In the genomic region with DNA sequence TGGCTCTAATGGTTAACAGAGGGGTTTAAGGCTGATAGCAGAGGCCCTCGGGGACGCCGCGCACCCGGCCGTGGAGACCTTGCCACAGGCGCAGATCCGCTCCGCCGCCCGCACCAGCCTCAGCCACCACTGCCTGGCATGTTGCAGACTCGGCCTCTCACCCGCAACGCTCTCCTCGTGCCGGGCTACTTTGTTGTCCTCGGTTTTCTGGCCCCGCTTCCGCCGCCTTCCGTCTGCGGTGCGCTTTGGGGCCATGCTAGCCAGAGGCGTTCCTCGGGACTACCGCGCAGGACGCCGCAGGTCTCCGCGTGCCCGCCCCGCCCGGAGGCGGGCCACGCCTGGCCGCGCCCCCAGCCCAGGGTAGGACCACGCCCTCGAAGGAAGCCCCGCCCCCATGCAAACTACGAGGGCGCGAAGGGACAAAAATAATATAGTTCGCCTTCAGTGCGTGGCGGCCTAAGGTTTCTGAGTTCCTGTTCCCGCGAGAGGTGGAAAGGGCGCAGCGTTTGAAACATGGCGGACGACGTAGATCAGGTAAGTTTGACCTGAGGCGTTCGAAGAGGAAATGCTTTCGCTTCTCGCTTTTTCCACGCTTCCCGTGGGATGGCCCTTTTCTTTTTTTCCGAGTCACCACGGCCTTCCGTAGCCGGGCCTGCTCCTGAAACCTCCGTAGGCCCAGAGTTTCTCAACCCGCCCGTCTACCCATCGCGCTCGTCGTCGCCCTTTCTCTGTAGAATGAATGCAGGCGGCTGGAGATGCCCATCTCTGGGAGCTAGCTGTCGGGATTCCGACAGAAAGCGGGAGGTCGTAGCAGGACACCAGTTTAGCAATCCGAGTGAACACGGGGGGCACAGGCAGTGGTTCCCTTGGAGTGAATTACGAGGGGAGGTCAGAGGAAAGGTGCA, we compare ENCODE assay signal across 8 mouse cellular contexts. TPM values are rescaled to one million over a fixed set of nuclear protein-coding genes. Genes with fewer than 3 reads are reported as not detected.
DNase-seq lines count a peak whose midpoint lies in the region; ATAC-seq lines count a peak whose summit lies in the region.

A gene (minus strand): TSS at position 344 of the 905 bp plus-strand sequence.
A gene (plus strand): TSS at position 384 of the 905 bp plus-strand sequence.

- peak; percentile 99 for DNase-seq in adipocyte (ENCODE audit: low spot score)
- DNase-seq in embryo, embryonic 10 days (ENCODE audit: low spot score) = peak; percentile 97
- DNase-seq in gastrocnemius, postnatal 10 days = peak; percentile 98
- DNase-seq in induced T-regulatory cell, adult 2 months (ENCODE audit: low read depth) = peak; percentile 99
- DNase-seq in left cerebral cortex, adult 9 months (ENCODE audit: low spot score in 2 of 2) = peak; percentile 93 to 99
- DNase-seq in right cerebral cortex, postnatal 14 days = peak; percentile 96
- peak; percentile 98 to 99 for DNase-seq in urinary bladder, postnatal 36 days (ENCODE audit: low spot score in 2 of 2)

- ATAC-seq in megakaryocyte progenitor cell, adult 5-6 weeks (replicated peaks; ENCODE audit: poor library complexity) = peak; percentile 96

RNA-seq across cellular contexts. Expression of the first gene that starts in this region (rescaled TPM):
- total RNA-seq in gastrocnemius, postnatal 10 days (2021) = 1 to 10 TPM; 5.9 to 8.4 TPM
- 31.1 and 31.6 TPM in 2 replicates for total RNA-seq in megakaryocyte progenitor cell, adult 5-6 weeks (2015)
- total RNA-seq in megakaryocyte progenitor cell, adult 5-6 weeks (2017) = 79.0 and 80.6 TPM in 2 replicates

RNA-seq across cellular contexts. Expression of the second gene that starts in this region (rescaled TPM):
- 10 to 100 TPM; 55.2 to 57.3 TPM for total RNA-seq in gastrocnemius, postnatal 10 days (2021)
- total RNA-seq in megakaryocyte progenitor cell, adult 5-6 weeks (2015) = 148 and 154 TPM in 2 replicates
- 468 and 492 TPM in 2 replicates for total RNA-seq in megakaryocyte progenitor cell, adult 5-6 weeks (2017)

Comparison
In these comparisons a context has a peak if more than half of its experiments do, and no peak if none do; other contexts are left out.
1. Peak in every context shown above with its lines: DNase-seq and ATAC-seq.